Mouse (Mus musculus) olfactory bulb, adult 2 months (tissue): ENCODE data around the gene Zfp62.

ENCODE experiments used
- CTCF ChIP-seq: fragments of 200-500 bp; IDR thresholded peaks from 2 replicates; pipeline ENCODE4 v1.5.1; 2012; ENCODE audit warnings: low read depth, mild to moderate bottlenecking, low read length, moderate library complexity; ENCODE audit not compliant: insufficient read depth
- POLR2A ChIP-seq: fragments of 200-500 bp; IDR thresholded peaks from 2 replicates; pipeline ENCODE4 v1.6.1; 2012; ENCODE audit warnings: mild to moderate bottlenecking, low read depth, low read length, moderate library complexity; ENCODE audit not compliant: insufficient read depth

DNA sequence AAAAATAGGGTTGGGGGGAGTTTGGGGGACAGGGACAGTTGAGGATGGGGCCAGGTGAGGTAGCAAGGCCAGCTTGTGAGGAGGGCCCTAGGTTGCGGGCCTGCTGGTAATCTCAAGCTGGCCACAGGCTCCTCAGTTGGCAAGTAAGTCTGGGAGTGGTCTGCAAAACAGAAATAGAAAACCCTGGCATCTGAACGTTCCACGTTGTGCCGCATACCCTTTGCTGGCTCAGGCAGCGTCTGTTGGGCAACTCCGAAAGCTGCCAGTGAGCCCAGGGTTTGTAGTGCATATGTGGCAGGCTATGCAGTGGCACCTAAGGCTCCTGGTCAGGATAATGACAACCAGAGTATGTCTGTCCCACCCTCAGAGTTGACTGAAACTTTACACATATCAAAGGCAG, 60.1 kb downstream of the Zfp62 start:
- TF ChIP-seq CTCF (no peak), POLR2A (no peak)
